Mouse (Mus musculus): ENCODE measurements around the gene Fscb. TPM values are rescaled to one million over a fixed set of nuclear protein-coding genes. Genes with fewer than 3 reads are reported as not detected.

Gene Fscb
- polyA plus RNA-seq, 1 experiment from 2014 or later, result not detected

DNA sequence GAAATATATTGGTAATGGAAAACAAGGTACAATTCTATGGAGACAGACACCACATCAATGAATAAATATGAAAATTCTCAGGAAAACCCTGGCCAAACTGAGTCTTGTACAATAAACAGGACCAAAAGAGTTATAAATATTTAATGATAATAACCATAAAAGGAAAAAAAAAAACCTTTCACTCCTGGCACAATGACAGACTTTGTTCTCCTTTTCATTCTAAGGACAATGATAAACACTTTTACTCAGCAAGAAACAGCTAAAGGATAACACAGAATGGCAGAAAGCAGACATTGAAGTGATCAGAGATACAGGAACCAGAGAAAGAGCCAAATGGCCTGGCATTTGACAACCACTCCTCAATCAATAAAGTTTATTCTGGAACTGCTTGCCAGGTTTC lies 19.3 kb downstream of the Fscb start:
- DNase-seq (ENCODE audit: low spot score) (no peak), ATAC-seq (ENCODE audit: low FRiP score, low TSS enrichment) (no peak)
- no peaks in the 10 kb centered on the region for H3K4me1 ChIP-seq (replicated peaks; ENCODE audit: control insufficient read depth, insufficient read depth)
- no peaks in the 10 kb centered on the region for H3K36me3 ChIP-seq (ENCODE audit: control insufficient read depth, insufficient read depth, low read length)
- H3K27ac ChIP-seq (replicated peaks), result no peak overlapping the region
- no peaks in the 10 kb centered on the region for H3K9me3 ChIP-seq (ENCODE audit: control insufficient read depth, low read length)
- no peak overlapping the region for H3K4me2 ChIP-seq (replicated peaks; ENCODE audit: low read depth)
- no peak overlapping the region for H3K9ac ChIP-seq (ENCODE audit: low read length)
- no peaks in the 10 kb centered on the region for H3K27me3 ChIP-seq (ENCODE audit: control insufficient read depth, insufficient read depth, low read length)
- H3K4me3 ChIP-seq (ENCODE audit: low read depth, low read length), result no peak overlapping the region
- no peak for TF ChIP-seq EP300 (optimal IDR thresholded peaks at IDR 0.05)
- no peak for TF ChIP-seq CTCF (IDR thresholded peaks at IDR 0.05; ENCODE audit: low read depth)

DNA sequence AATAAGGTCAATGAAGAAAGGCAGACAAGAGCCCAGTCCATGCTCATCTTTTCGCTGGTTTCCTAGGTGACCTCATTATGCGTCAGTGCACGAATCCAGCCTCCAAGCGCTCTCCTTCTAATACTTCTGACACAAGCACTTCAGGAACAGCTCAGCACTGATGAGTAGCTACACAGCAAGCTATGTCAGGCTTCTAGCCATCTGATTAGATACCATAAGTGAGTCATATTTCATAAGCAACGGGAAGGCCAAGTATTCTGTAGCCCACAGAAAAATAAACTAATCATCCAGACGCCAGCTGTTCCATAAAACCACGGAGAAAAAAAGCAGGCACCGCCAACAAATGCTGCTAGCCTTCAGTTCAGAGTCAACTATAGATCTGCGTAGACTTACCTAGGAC lies 24.6 kb downstream of the Fscb start:
- ATAC-seq (ENCODE audit: low FRiP score, low TSS enrichment) (no peak), DNase-seq (ENCODE audit: low spot score) (no peak)
- Histone ChIP-seq H3K4me1 (replicated peaks; ENCODE audit: control insufficient read depth, insufficient read depth) (no peaks in the 10 kb centered on the region), H3K27me3 (ENCODE audit: control insufficient read depth, insufficient read depth, low read length) (no peaks in the 10 kb centered on the region), H3K4me3 (ENCODE audit: low read depth, low read length) (no peak overlapping the region), H3K9me3 (ENCODE audit: control insufficient read depth, low read length) (no peaks in the 10 kb centered on the region), H3K9ac (ENCODE audit: low read length) (no peak overlapping the region), H3K4me2 (replicated peaks; ENCODE audit: low read depth) (no peak overlapping the region), H3K27ac (replicated peaks) (no peak overlapping the region), H3K36me3 (ENCODE audit: control insufficient read depth, insufficient read depth, low read length) (no peaks in the 10 kb centered on the region)
- TF ChIP-seq EP300 (optimal IDR thresholded peaks at IDR 0.05) (no peak), CTCF (IDR thresholded peaks at IDR 0.05; ENCODE audit: low read depth) (no peak)
- WGBS, result 56% methylated on average over 9 of the region's 9 CpGs

- 34% methylated on average over 2 of the region's 2 CpGs for WGBS
- Histone ChIP-seq H3K27me3 (ENCODE audit: control insufficient read depth, insufficient read depth, low read length) (no peaks in the 10 kb centered on the region), H3K4me3 (ENCODE audit: low read depth, low read length) (no peak overlapping the region), H3K4me2 (replicated peaks; ENCODE audit: low read depth) (no peak overlapping the region), H3K9ac (ENCODE audit: low read length) (no peak overlapping the region), H3K27ac (replicated peaks) (no peak overlapping the region), H3K9me3 (ENCODE audit: control insufficient read depth, low read length) (no peaks in the 10 kb centered on the region), H3K36me3 (ENCODE audit: control insufficient read depth, insufficient read depth, low read length) (no peaks in the 10 kb centered on the region), H3K4me1 (replicated peaks; ENCODE audit: control insufficient read depth, insufficient read depth) (no peaks in the 10 kb centered on the region)
- ATAC-seq (ENCODE audit: low FRiP score, low TSS enrichment) (no peak), DNase-seq (ENCODE audit: low spot score) (no peak)
- no peak for TF ChIP-seq CTCF (IDR thresholded peaks at IDR 0.05; ENCODE audit: low read depth)
Observed at GRCm38 (mm10) chr12:64436675-64437074, 37.8 kb downstream of the Fscb start.
